Mouse (Mus musculus) left cerebral cortex, adult 2 months (tissue): ENCODE measurements around the gene Ccdc157. TPM values are rescaled to one million over a fixed set of nuclear protein-coding genes. Genes with fewer than 3 reads are reported as not detected.

ENCODE experiments used
- DNase-seq, 2 experiments: peaks; one replicate each; pipeline ENCODE4 v3.0.0; 2021 to 2022; ENCODE audit warnings: low spot score in 2 of 2, mixed read lengths in 1 of 2; ENCODE audit errors: extremely low spot score in 1 of 2
- H3K27ac ChIP-seq: fragments of 200-600 bp; 2 replicates; pipeline ENCODE4 v1.8.1; 2022
- H3K4me3 ChIP-seq: fragments of 200-600 bp; 2 replicates; pipeline ENCODE4 v1.8.1; 2022
- CTCF ChIP-seq: fragments of 200-600 bp; IDR thresholded peaks from 2 replicates; pipeline ENCODE4 v1.8.1; 2022; ENCODE audit warnings: antibody characterized with exemption, mild to moderate bottlenecking, moderate library complexity
- intact Hi-C: fragments of 180-260 bp; cut with DNase I; formaldehyde crosslinking; loops from one replicate; pipeline ENCODE4 v1.15.1; 2025
- microRNA-seq, 2 experiments: library from miRNA; unstranded; fragments of <30 nt; microRNA quantifications; one replicate each; pipeline ENCODE4 v1.2.0; 2021
- total RNA-seq, 2 experiments: library from RNA; stranded (reverse); gene quantifications; 2 replicates each; pipeline ENCODE4 v1.2.3; 2021

Gene Ccdc157
- total RNA-seq, 2 experiments from 2014 or later: 16.4 to 17.9 TPM

- peak within 1 kb of the TSS; percentile 72 for H3K4me3 ChIP-seq
- peak; percentile 60 to 63 for DNase-seq
- H3K27ac ChIP-seq: peak within 1 kb of the TSS; percentile 92
- intact Hi-C loops: loop anchor here (1.0 kb wide), 1 partner anchor 23 kb away; no protein-coding TSS in a partner anchor
- no peak for TF ChIP-seq CTCF
Observed at GRCm38 (mm10) chr11:4095171-4096053, 64.7 kb downstream of the Ccdc157 start, which contains the start of gene Mtfp1. TSS of gene Mtfp1 (minus strand) at chr11:4095445.

- Histone ChIP-seq H3K27ac (peak overlapping the region; percentile 92), H3K4me3 (peak overlapping the region; percentile 72)
- peak; percentile 84 for TF ChIP-seq CTCF
- peak; percentile 75 to 78 for DNase-seq
- intact Hi-C loops: no loop called here
Observed at GRCm38 (mm10) chr11:4094378-4095170, 65.5 kb downstream of the Ccdc157 start.

- peak overlapping the region; percentile 72 for H3K4me3 ChIP-seq
- H3K27ac ChIP-seq: peak overlapping the region; percentile 92
- intact Hi-C loops: no loop called here
- no peak for DNase-seq
- TF ChIP-seq CTCF: no peak
Observed at GRCm38 (mm10) chr11:4093459-4094377, 66.4 kb downstream of the Ccdc157 start.

Small RNA genes lying within 50 kb of the gene (microRNA-seq; reads per million reads assigned to microRNA genes)
- gene Mir3060: 1.5 to 3.6 reads per million in 2 experiments

Other genes with a start within 250 kb of the Ccdc157 start
- gene Slc35e4, start 245.6 kb downstream of the Ccdc157 start, total RNA-seq: 10 to 100 TPM; 19.1 to 20.9 TPM
- 10 to 100 TPM; 17.1 to 20.7 TPM for gene Tcn2, start 228.1 kb downstream of the Ccdc157 start, total RNA-seq
- gene Pes1, start 196.3 kb downstream of the Ccdc157 start, total RNA-seq: 10 to 100 TPM; 29.1 to 40.2 TPM
- gene 4930556J24Rik, start 183.5 kb downstream of the Ccdc157 start, total RNA-seq: under 1 TPM in 1 of 2 experiments, not detected in 1; 0.29 TPM
- gene Gal3st1, start 176.7 kb downstream of the Ccdc157 start, total RNA-seq: 1 to 10 TPM; 9.8 to 9.9 TPM
- gene Sec14l4, start 128.8 kb downstream of the Ccdc157 start, total RNA-seq: not detected
- 1 to 10 TPM; 1.3 to 1.4 TPM for gene Sec14l3, start 95.5 kb downstream of the Ccdc157 start, total RNA-seq
- gene Mtfp1, start 64.8 kb downstream of the Ccdc157 start, total RNA-seq: 100 to 1,000 TPM in 1 of 2 experiments, 10 to 100 TPM in 1; 91.0 to 101 TPM
- gene Sec14l2, start 36.9 kb downstream of the Ccdc157 start, total RNA-seq: 10 to 100 TPM; 37.7 to 45.2 TPM
- 10 to 100 TPM; 32.1 to 32.6 TPM for gene Rnf215, start 25.1 kb downstream of the Ccdc157 start, total RNA-seq
- gene Sf3a1, start 57 bp upstream of the Ccdc157 start, total RNA-seq: 10 to 100 TPM; 63.8 to 67.4 TPM
- 10 to 100 TPM; 35.3 to 36.6 TPM for gene Tbc1d10a, start 26.5 kb upstream of the Ccdc157 start, total RNA-seq
- 1 to 10 TPM; 3.9 to 4.2 TPM for gene Castor1, start 57.9 kb upstream of the Ccdc157 start, total RNA-seq
- gene Osm, start 76.1 kb upstream of the Ccdc157 start, total RNA-seq: not detected
- 1 to 10 TPM in 1 of 2 experiments, under 1 TPM in 1; 0.70 to 1.2 TPM for gene Lif, start 97.3 kb upstream of the Ccdc157 start, total RNA-seq